Mouse (Mus musculus) forebrain, embryonic 11.5 days (tissue): Measurements from ENCODE around the gene Eci1. TPM values are rescaled to one million over a fixed set of nuclear protein-coding genes. Genes with fewer than 3 reads are reported as not detected.

Experiments used
- ATAC-seq: fragments of 200-750 bp; cut with Nextera tagmentation; replicated peaks from 2 replicates; pipeline ENCODE4 v1.8.0; 2017; ENCODE audit warnings: moderate TSS enrichment; ENCODE audit not compliant: low FRiP score
- DNase-seq: peaks from one replicate; pipeline ENCODE4 v3.0.0-alpha.2; 2017; ENCODE audit warnings: low spot score
- H3K27ac ChIP-seq: fragments of 300-500 bp; sonication (generic); 2 replicates; pipeline ENCODE4 v1.5.1; 2014; ENCODE audit warnings: low read depth, low read length
- H3K27me3 ChIP-seq: fragments of 300-500 bp; sonication (generic); 2 replicates; pipeline ENCODE4 v1.6.1; 2014; ENCODE audit warnings: mild to moderate bottlenecking, low read length, mixed read lengths; ENCODE audit not compliant: control insufficient read depth, insufficient read depth
- H3K36me3 ChIP-seq: fragments of 300-500 bp; sonication (generic); 2 replicates; pipeline ENCODE4 v1.6.1; 2014; ENCODE audit warnings: mild to moderate bottlenecking, low read length, moderate library complexity, mixed read lengths; ENCODE audit not compliant: control insufficient read depth, insufficient read depth
- H3K4me1 ChIP-seq: fragments of 300-500 bp; sonication (generic); replicated peaks from 2 replicates; pipeline ENCODE4 v1.6.1; 2014; ENCODE audit warnings: low read length, mixed read lengths; ENCODE audit not compliant: control insufficient read depth, insufficient read depth
- H3K4me2 ChIP-seq: fragments of 300-500 bp; sonication (generic); 2 replicates; pipeline ENCODE4 v1.6.1; 2014; ENCODE audit warnings: low read depth, mild to moderate bottlenecking, low read length, moderate library complexity, mixed read lengths; ENCODE audit not compliant: severe bottlenecking
- H3K4me3 ChIP-seq: fragments of 300-500 bp; sonication (generic); 2 replicates; pipeline ENCODE4 v1.5.1; 2014; ENCODE audit warnings: low read depth, low read length
- H3K9ac ChIP-seq: fragments of 300-500 bp; sonication (generic); 2 replicates; pipeline ENCODE4 v1.6.1; 2014; ENCODE audit warnings: low read length
- H3K9me3 ChIP-seq: fragments of 300-500 bp; sonication (generic); 2 replicates; pipeline ENCODE4 v1.6.1; 2016; ENCODE audit warnings: low read length, mixed read lengths; ENCODE audit not compliant: control insufficient read depth
- WGBS: fragments of 180-500 bp; shearing (Covaris S2); extraction: QIAGEN DNeasy Blood & Tissue Kit; methylation state at CpG from one replicate; pipeline ENCODE4 v1.1.7; 2014; 5-methylcytosine and 5-hydroxymethylcytosine counted together
- polyA plus RNA-seq: library from polyadenylated mRNA; unstranded; fragments of >200 nt; fragmentation: Nextera tagmentation; extraction: Ambion mirVana; gene quantifications from 2 replicates; pipeline ENCODE4 v1.2.1, GENCODE M21; 2014

Gene Eci1
- polyA plus RNA-seq, 1 experiment from 2014 or later = 68.7 TPM

DNA sequence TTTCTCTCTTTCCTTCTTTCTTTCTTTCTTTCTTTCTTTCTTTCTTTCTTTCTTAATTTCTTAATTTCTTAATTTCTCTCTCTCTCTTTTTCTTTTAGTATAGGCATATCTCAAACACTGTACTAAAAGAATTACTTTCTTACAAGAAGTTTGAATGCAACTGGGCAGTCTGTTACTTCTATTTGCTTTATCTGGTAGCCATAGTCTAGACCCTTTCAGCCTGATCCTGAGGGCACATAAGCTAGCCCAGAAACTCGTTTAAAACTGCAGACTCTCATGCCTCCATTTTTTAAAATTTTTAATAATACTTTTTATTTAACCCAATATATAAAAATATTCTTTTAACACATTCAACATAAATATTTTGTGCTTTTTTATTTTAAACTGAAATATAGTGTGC lies 53.0 kb downstream of the Eci1 start:
- H3K9me3 ChIP-seq = no peaks in the 10 kb centered on the region
- H3K27me3 ChIP-seq = no peaks in the 10 kb centered on the region
- H3K27ac ChIP-seq = no peak overlapping the region
- H3K9ac ChIP-seq = no peak overlapping the region
- H3K4me2 ChIP-seq = peak overlapping the region; percentile 53; the same call in 1 of the 2 replicates
- DNase-seq (no peak), ATAC-seq (no peak)
- H3K36me3 ChIP-seq = peaks cover 5% of the 10 kb centered on the region; the same call in 1 of the 2 replicates
- peaks cover 5% of the 10 kb centered on the region for H3K4me1 ChIP-seq
- WGBS = 38% methylated on average over 1 of the region's 1 CpGs
- H3K4me3 ChIP-seq = peak overlapping the region; percentile 75

DNA sequence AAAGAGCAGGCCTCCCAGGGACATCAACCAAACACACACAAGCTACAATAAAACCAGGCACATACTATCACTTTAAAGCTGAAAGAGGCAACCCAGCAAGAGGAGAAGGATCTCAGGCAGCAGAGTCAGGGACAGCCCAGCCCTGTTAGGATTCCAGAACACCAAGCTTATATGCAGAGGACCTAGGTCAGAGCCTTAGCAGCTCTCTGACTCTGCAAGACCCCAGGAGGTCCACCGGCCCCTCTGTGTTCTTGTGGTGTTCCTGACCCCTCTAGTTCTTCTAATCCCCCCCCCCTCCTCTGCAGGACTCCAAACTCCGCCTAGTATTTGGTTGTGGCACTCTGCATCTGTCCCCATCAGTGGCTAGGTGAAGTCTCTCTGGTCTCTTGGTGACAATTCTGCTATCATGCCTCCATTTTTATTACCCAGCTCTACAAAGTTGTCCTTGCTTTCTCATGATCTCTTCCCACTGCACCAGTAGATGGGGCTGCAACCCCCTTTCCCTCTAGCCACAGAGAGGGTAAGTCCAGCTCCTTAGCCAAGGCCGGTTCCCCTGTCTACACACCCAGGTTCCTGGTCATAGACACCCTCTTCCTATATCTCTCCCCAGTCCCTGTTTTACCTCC lies 53.9 kb downstream of the Eci1 start:
- DNase-seq (no peak), ATAC-seq (no peak)
- Histone ChIP-seq H3K9me3 (no peaks in the 10 kb centered on the region), H3K9ac (no peak overlapping the region), H3K27ac (no peak overlapping the region), H3K4me2 (no peak overlapping the region), H3K27me3 (no peaks in the 10 kb centered on the region), H3K36me3 (peaks cover 5% of the 10 kb centered on the region; the same call in 1 of the 2 replicates), H3K4me1 (peaks cover 5% of the 10 kb centered on the region), H3K4me3 (no peak overlapping the region)
- 65% methylated on average over 3 of the region's 3 CpGs for WGBS

GRCm38 (mm10) chr17:24481027-24481815 lies 54.8 kb downstream of the Eci1 start:
- H3K4me1 ChIP-seq = peaks cover 5% of the 10 kb centered on the region
- no peaks in the 10 kb centered on the region for H3K27me3 ChIP-seq
- no peak for ATAC-seq
- H3K36me3 ChIP-seq = peaks cover 5% of the 10 kb centered on the region; the same call in 1 of the 2 replicates
- no peaks in the 10 kb centered on the region for H3K9me3 ChIP-seq
- no peak for DNase-seq
- WGBS = 94% methylated on average over 20 of the region's 20 CpGs
- no peak overlapping the region for H3K4me2 ChIP-seq
- H3K9ac ChIP-seq = no peak overlapping the region
- H3K4me3 ChIP-seq = no peak overlapping the region
- no peak overlapping the region for H3K27ac ChIP-seq

GRCm38 (mm10) chr17:24483495-24483894 lies 57.1 kb downstream of the Eci1 start:
- no peaks in the 10 kb centered on the region; the same call in 1 of the 2 replicates for H3K4me1 ChIP-seq
- H3K27me3 ChIP-seq = no peaks in the 10 kb centered on the region; the same call in 1 of the 2 replicates
- no peak for DNase-seq
- no peaks in the 10 kb centered on the region for H3K36me3 ChIP-seq
- H3K4me3 ChIP-seq = no peak overlapping the region
- ATAC-seq = no peak
- WGBS = 84% methylated on average over 3 of the region's 3 CpGs
- no peak overlapping the region for H3K27ac ChIP-seq
- no peak overlapping the region for H3K4me2 ChIP-seq
- no peaks in the 10 kb centered on the region for H3K9me3 ChIP-seq
- no peak overlapping the region for H3K9ac ChIP-seq

- ATAC-seq (no peak), DNase-seq (no peak)
- Histone ChIP-seq H3K27ac (no peak overlapping the region), H3K36me3 (no peaks in the 10 kb centered on the region), H3K4me3 (no peak overlapping the region), H3K27me3 (no peaks in the 10 kb centered on the region; the same call in 1 of the 2 replicates), H3K4me2 (no peak overlapping the region), H3K9me3 (no peaks in the 10 kb centered on the region), H3K9ac (no peak overlapping the region), H3K4me1 (peaks cover 8% of the 10 kb centered on the region)
- 44% methylated on average over 10 of the region's 11 CpGs for WGBS
Measured at GRCm38 (mm10) chr17:24485090-24485860, 58.8 kb downstream of the Eci1 start.

- Histone ChIP-seq H3K36me3 (no peaks in the 10 kb centered on the region), H3K4me1 (peaks cover 9% of the 10 kb centered on the region), H3K9ac (peak within 1 kb of the TSS; percentile 87), H3K4me3 (peak within 1 kb of the TSS; percentile 85), H3K27me3 (no peaks in the 10 kb centered on the region; the same call in 1 of the 2 replicates), H3K27ac (peak within 1 kb of the TSS; percentile 57), H3K4me2 (peak within 1 kb of the TSS; percentile 92), H3K9me3 (no peaks in the 10 kb centered on the region)
- ATAC-seq (peak; percentile 66), DNase-seq (peak; percentile 74)
- under 1% methylated on average over 45 of the region's 45 CpGs for WGBS
Measured at GRCm38 (mm10) chr17:24488186-24488661, 61.8 kb downstream of the Eci1 start, which contains the start of gene Caskin1. TSS of gene Caskin1 (plus strand) at chr17:24488601.

GRCm38 (mm10) chr17:24488662-24489264 lies 62.3 kb downstream of the Eci1 start:
- DNase-seq (peak; percentile 78), ATAC-seq (peak; percentile 73)
- under 1% methylated on average over 61 of the region's 81 CpGs for WGBS
- peak overlapping the region; percentile 92 for H3K4me2 ChIP-seq
- no peaks in the 10 kb centered on the region for H3K9me3 ChIP-seq
- H3K4me1 ChIP-seq = peaks cover 9% of the 10 kb centered on the region
- H3K27ac ChIP-seq = peak overlapping the region; percentile 57
- H3K4me3 ChIP-seq = peak overlapping the region; percentile 85
- H3K27me3 ChIP-seq = no peaks in the 10 kb centered on the region; the same call in 1 of the 2 replicates
- H3K9ac ChIP-seq = peak overlapping the region; percentile 87
- H3K36me3 ChIP-seq = no peaks in the 10 kb centered on the region
